Mouse (Mus musculus) adrenal gland, postnatal 36 days (tissue): ENCODE results near the gene Ddx46. TPM values are rescaled to one million over a fixed set of nuclear protein-coding genes. Genes with fewer than 3 reads are reported as not detected.
"Not testable (repeated sequence)": the region's sequence is repeated elsewhere in the genome, so short reads cannot be mapped to it uniquely, and the experiment has no call there.

Experiments used
- DNase-seq, 2 experiments: peaks; one replicate each; pipeline ENCODE4 v3.0.0; 2021; ENCODE audit warnings: mixed read lengths in 1 of 2
- total RNA-seq, 2 experiments: library from RNA; stranded (reverse); gene quantifications; 2 replicates each; pipeline ENCODE4 v1.2.3; 2021

The Ddx46 gene
- total RNA-seq, 2 experiments from 2014 or later: 36.5 to 42.6 TPM

GRCm38 (mm10) chr13:55636185-55636983, 1.6 kb downstream of the Ddx46 start:
- DNase-seq: no peak

GRCm38 (mm10) chr13:55640480-55640879, 5.7 kb downstream of the Ddx46 start:
- DNase-seq: peak; percentile 83 to 86

GRCm38 (mm10) chr13:55644525-55644924, 9.7 kb downstream of the Ddx46 start:
- DNase-seq: no peak

DNA sequence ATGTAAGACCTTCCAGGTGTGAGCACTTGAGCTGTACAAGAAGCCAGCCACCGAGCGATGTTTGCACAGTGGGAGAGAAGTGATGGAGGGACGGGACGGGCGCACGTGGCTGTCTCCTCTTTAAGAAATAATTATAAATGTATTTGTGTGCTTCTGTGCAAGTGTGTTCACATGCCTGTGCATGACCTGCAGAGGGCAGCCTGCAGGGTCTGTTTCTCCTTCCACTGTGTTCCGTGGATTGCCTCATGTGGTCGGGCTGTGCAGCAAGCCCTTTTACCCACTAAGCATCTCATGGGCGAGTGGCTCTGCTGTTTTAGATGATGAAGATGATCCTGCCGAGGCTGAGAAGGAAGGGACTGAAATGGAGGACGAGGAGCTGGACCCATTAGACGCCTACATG, 15.3 kb downstream of the Ddx46 start:
- no peak for DNase-seq

DNA sequence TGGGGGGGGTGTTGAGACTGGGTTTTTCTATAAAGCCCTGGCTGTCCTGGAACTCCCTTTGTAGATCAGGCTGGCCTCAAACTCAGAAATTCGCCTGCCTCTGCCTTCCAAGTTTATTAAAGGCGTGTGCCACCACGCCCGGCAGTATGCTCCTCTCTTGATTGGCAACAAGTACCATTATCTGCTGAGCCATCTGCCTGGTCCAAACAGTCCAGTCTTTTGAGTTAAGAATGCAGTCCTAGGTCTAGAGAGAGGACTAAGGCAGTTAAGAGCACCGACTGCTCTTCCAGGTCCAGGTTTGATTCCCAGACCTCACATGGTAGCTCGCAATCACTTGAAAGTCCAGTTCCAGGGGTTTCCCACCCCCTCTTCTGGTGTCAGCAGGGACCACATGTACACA, 16.2 kb downstream of the Ddx46 start:
- DNase-seq: no peak

GRCm38 (mm10) chr13:55668550-55668949, 33.7 kb downstream of the Ddx46 start:
- peak; percentile 48 to 68 for DNase-seq

- DNase-seq: no peak
These were observed 37.9 kb downstream of the Ddx46 start for GRCm38 (mm10) chr13:55672711-55673110.

GRCm38 (mm10) chr13:55677364-55677763, 42.5 kb downstream of the Ddx46 start:
- DNase-seq: no peak

GRCm38 (mm10) chr13:55682201-55682600, 47.4 kb downstream of the Ddx46 start:
- DNase-seq: no peak

GRCm38 (mm10) chr13:55683581-55683980, 48.8 kb downstream of the Ddx46 start:
- DNase-seq: peak; percentile 59 to 63

DNA sequence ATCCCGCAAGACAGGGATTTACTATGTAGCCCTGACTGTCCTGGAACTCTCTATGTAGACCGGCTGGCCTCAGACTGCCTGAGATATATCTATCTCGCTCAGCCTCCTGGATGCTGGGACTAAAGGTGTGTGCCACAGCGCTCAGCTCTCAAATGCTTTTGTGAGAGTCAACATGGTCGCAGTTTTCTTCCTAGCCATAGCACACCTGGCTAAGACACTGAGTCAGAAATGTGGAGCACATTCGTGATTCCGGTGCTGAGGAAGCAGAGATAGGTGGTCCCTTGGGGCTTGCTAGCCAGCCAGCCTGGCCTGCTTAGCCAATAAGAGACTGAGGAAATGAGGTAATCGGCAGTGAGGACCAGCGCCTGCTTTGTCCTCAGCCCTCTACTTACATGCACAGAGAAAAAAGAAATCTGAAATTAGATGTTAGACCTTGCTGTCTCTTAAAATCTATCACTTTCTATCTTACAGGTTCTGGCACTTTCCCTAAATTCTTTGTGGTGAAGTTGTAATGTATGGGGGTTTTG, 51.3 kb downstream of the Ddx46 start:
- DNase-seq: no peak

DNA sequence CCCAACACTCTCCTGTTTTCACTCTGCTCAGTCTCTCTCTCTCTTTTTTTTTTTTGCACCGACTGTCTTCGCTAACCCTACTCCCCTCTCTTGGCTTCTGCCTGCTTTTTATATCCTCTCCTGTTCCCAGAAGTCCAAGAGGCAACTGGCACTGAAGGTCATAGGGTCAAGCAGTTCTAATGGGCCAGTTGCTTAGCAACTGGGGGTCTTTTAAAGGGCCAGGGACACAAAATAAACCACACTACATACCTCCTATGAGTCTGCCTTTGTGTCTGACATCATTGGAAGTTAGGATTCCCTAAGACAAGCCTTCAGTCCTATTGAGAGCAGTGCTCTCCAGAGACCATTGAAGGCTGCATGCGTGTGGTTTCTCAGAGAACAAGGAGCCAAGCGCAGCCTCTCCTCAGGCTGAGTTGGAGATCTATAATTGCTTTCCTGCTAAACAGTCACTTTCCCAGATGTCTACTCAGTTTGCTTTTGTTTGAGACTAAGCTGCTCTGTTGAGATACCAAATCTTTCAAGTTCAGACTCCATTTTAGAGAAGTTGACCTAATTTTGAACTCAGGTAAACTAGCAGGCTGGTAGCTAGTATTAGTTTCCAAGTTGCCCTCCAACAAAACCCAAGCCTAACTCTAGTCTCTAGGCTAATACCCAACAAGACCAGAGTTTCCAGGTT, 53.2 kb downstream of the Ddx46 start:
- DNase-seq: no peak

DNA sequence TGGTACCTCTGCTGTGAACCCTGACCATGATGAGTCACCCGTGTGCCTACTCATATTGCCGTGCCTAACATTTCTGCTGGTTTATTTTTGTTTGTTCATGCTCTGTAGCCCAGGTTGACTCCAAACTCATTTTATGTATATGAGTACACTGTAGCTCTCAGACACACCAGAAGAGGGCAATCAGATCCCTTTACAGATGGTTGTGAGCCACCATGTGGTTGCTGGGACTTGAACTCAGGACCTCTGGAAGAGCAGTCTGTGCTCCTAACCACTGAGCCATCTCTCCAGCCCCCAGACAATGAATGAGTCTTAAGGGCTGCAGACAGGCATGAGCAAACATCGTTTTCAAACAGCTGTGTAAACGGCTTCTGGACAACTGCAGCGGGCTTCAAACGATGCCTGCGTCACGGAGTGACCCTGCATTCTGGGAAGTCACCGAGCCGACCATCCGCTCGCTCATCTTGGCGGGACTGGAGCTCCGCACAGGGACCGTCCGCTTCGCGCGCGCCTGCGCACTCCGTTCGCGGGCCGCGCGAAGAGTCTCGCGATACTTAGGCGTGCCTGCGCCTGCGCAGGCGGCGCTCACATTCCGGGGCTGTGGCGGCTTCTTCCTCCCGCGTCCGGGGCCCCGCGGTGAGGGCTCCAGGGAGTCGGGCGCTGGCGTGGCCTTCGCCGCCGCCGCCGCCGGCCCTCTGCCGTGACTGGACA, 57.9 kb downstream of the Ddx46 start, which contains the start of gene B230219D22Rik:
Gene B230219D22Rik (plus strand): TSS at position 590 of the 708 bp plus-strand sequence.
- DNase-seq: peak; percentile 90 to 92

GRCm38 (mm10) chr13:55693243-55693721, 58.5 kb downstream of the Ddx46 start:
- peak; percentile 50 to 70 for DNase-seq

DNA sequence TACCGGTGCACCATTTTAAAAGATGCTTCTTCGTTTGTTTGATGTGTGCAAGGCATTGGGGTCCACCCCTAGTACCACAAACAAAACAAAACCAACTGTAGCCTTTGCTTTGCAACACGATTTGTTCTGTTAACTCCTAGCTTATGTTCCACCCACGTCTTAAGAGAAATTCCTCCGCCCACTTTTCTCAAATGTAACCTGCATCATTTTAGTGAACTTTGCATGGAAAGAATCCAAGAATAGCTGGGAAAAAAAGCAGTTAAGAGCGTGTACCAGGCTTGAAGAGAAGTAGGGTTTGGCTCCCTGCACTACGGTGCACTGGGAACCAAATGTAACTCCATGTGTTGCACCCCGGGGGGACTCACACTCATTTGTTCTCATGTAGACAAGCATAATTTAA, 59.3 kb downstream of the Ddx46 start:
- no peak for DNase-seq

GRCm38 (mm10) chr13:55695989-55696388, 61.2 kb downstream of the Ddx46 start:
- not testable (repeated sequence) for DNase-seq

DNA sequence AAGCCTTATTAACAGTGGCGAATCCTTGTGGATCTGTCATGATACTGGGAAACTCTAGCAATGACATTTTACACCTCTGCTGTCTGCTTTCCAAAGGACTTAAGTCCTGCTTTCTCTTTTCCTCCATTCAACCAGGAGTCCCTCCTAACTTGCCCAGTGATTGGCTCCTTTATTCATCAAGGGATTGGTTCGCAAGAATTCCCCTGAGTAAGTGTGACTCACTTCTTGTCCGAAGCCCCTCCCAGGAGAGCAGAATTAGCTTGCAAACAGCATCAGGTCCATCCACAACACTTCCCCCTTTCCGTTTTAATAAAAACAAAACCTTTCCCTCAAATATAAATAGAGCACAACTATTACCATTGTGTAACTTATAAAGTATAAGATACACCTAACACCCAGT, 69.5 kb downstream of the Ddx46 start:
- no peak for DNase-seq

- no peak for DNase-seq
These were observed 78.0 kb downstream of the Ddx46 start for GRCm38 (mm10) chr13:55712846-55713245.

DNA sequence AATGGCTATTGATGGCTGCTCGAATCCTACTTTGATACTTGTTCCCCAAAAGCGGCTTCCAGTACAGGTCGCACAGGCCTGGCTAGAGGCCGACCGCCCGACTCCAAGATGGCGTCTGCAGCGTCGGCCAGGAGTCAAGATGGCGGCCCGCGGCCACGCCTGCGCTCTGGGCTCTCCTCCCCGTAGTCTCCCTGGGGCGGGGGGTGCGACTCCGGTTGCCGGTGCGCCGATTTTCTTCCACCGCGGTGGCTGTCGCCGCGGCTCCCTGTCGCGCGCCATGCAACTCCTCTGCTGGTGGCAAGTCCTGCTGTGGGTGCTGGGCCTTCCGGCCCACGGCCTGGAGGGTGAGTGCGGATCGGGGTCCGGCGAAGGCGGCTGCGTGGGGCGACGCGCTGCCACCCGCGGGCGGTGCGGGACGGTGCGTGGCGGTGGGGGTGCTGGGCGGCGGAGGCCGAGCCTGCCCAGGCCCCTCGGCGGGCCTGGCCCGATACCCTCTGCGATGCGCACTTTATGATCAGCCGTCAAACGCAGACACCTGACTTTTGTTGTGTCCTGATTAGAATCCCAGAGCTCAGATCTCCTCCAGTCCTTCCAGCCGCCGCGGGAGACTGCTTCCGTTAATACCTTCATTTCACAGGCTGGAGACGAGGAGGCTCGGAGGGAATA, 79.8 kb downstream of the Ddx46 start, which contains the start of gene Txndc15:
Gene Txndc15 (plus strand): TSS at position 150 of the 666 bp plus-strand sequence.
- DNase-seq: peak; percentile 92 to 93

- no peak for DNase-seq
These were observed 80.3 kb downstream of the Ddx46 start for GRCm38 (mm10) chr13:55715167-55715512.

DNA sequence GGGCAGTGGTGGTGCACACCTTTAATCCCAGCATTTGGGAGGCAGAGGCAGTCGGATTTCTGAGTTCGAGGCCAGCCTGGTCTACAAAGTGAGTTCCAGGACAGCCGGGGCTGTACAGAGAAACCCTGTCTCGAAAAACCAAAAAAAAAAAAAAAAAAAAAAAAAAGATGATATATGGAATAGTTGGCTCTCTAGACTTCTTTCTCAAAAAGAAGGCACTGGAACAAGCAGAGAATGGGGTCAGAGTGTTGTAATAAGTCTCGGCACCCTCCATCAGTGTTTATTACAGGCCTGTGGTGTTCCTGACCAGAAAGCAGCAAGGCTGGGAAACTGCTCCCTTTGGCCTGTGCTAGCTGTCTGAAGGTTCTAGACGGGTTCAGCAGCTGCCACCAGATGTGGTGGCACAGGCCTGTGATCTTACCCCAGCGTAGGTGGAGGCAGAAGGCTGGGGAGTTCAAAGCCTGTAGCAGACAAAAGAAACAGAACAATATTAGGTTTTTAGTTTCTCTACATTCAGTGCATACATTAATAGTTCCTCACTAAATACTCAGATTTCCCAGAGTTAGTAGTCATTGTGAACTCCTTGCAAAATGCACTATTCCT, 81.2 kb downstream of the Ddx46 start:
- DNase-seq: no peak
